Mouse (Mus musculus): ENCODE data around the gene Oaz3.

Oaz3 gene

GRCm38 (mm10) chr3:94388047-94388446 is 55.7 kb downstream of the Oaz3 start:
- no peak for DNase-seq (ENCODE audit: low read depth, low spot score)

- no peak for DNase-seq (ENCODE audit: low read depth, low spot score)
These were observed 56.3 kb downstream of the Oaz3 start for GRCm38 (mm10) chr3:94387391-94387790.

- DNase-seq (ENCODE audit: low read depth, low spot score) = no peak
These were observed 57.0 kb downstream of the Oaz3 start for GRCm38 (mm10) chr3:94386671-94387070.

- no peak for DNase-seq (ENCODE audit: low read depth, low spot score)
These were observed 60.2 kb downstream of the Oaz3 start for GRCm38 (mm10) chr3:94383476-94383875.
